Mouse (Mus musculus): ENCODE results near the gene Ciao2a. TPM values are rescaled to one million over a fixed set of nuclear protein-coding genes. Genes with fewer than 3 reads are reported as not detected.

Gene Ciao2a
- 30.0 and 37.4 TPM in 2 replicates for polyA plus RNA-seq (2011; ENCODE audit: insufficient read depth, insufficient read length, low read depth, missing spikeins)

DNA sequence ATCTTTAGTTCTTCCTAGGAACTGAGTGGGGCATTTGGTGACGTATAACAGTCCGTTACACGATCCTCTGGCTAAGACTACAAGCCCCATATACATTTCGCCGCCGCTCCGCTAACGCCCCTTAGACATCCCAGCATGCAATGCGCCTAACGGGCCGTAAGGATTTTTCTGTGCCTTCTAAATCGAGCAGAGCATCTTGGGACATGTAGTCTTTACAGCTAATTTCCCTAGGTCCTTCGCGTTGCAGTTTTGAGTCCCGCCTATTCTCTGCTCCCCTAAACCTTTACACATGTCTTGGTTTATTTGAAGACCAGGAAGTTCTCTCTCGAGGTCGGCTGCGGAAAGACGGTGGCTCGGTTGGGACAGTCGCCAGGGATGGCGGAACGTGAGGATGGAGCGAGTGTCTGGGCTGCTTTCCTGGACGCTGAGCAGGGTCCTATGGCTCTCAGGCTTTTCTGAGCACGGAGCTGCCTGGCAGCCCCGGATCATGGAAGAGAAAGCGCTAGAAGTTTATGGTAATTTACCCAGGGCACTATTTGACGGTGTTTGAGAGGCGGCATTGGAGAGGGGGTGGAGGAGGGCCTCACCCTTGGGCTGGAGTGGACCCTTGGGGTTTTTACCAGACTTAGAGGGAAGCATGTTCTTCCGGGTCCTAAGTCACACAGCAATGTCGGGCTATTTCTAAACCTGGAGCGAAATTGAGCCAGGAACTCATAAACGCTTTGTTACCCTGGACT is at the start of gene Ciao2a, which contains the start of gene Snx1:
Gene Ciao2a, plus strand, starts transcription at position 156 of the 737 bp plus-strand sequence.
Gene Snx1, minus strand, starts transcription at position 132 of the 737 bp plus-strand sequence.
- peak within 1 kb of the TSS; percentile 84 for H3K9ac ChIP-seq (ENCODE audit: low read depth, poor library complexity, severe bottlenecking)
- peaks cover 1% of the 10 kb centered on the region for H3K4me1 ChIP-seq (ENCODE audit: control insufficient read depth, insufficient read depth, low read length)
- H3K9me3 ChIP-seq (replicated peaks; ENCODE audit: control insufficient read depth, insufficient read depth, low read length, poor library complexity, severe bottlenecking): no peaks in the 10 kb centered on the region
- H3K27me3 ChIP-seq (ENCODE audit: control insufficient read depth, insufficient read depth, low read length, poor library complexity, severe bottlenecking): no peaks in the 10 kb centered on the region
- H3K27ac ChIP-seq (ENCODE audit: insufficient read depth, low read length): peak within 1 kb of the TSS; percentile 64; the same call in 1 of the 2 replicates
- TF ChIP-seq EP300 (IDR thresholded peaks at IDR 0.05; ENCODE audit: insufficient read depth, low read depth, low read length): 0 out of 2 replicates have a peak, but pooled peaks have one; percentile 5
- no peak for TF ChIP-seq CTCF (IDR thresholded peaks at IDR 0.05; ENCODE audit: low read depth, low read length)
- no peaks in the 10 kb centered on the region for H3K36me3 ChIP-seq (ENCODE audit: control insufficient read depth, insufficient read depth, low read length, poor library complexity, severe bottlenecking)
- H3K4me3 ChIP-seq (ENCODE audit: low read depth, low read length): peak within 1 kb of the TSS; percentile 98

DNA sequence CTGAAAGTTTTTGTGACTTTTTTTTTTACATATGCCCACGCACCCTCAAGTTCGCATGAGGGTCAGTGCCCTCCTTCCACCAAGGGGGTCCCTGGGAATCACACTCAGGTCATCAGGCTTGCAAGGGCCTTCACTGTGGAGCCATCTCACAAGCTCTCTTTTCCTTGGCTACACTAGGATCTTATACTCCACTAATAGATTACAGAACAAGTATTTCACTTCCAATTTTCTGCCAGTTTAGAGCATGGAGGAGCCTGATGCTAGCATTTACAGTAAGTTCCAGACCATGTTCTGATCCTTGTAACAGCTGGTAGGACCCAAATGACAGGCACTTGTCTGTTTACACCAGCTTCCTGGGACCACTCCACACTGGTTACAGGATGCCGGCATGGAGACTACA is 48.3 kb upstream of the Ciao2a start:
- Histone ChIP-seq H3K4me1 (ENCODE audit: control insufficient read depth, insufficient read depth, low read length) (no peaks in the 10 kb centered on the region), H3K4me3 (ENCODE audit: low read depth, low read length) (no peak overlapping the region), H3K27ac (ENCODE audit: insufficient read depth, low read length) (no peak overlapping the region), H3K9ac (ENCODE audit: low read depth, poor library complexity, severe bottlenecking) (no peak overlapping the region), H3K27me3 (ENCODE audit: control insufficient read depth, insufficient read depth, low read length, poor library complexity, severe bottlenecking) (no peaks in the 10 kb centered on the region), H3K9me3 (replicated peaks; ENCODE audit: control insufficient read depth, insufficient read depth, low read length, poor library complexity, severe bottlenecking) (no peaks in the 10 kb centered on the region; the same call in 1 of the 2 replicates), H3K36me3 (ENCODE audit: control insufficient read depth, insufficient read depth, low read length, poor library complexity, severe bottlenecking) (no peaks in the 10 kb centered on the region)
- TF ChIP-seq CTCF (IDR thresholded peaks at IDR 0.05; ENCODE audit: low read depth, low read length) (no peak), POLR2A (IDR thresholded peaks at IDR 0.05; ENCODE audit: insufficient read depth, low read length) (no peak), EP300 (IDR thresholded peaks at IDR 0.05; ENCODE audit: insufficient read depth, low read depth, low read length) (no peak)

DNA sequence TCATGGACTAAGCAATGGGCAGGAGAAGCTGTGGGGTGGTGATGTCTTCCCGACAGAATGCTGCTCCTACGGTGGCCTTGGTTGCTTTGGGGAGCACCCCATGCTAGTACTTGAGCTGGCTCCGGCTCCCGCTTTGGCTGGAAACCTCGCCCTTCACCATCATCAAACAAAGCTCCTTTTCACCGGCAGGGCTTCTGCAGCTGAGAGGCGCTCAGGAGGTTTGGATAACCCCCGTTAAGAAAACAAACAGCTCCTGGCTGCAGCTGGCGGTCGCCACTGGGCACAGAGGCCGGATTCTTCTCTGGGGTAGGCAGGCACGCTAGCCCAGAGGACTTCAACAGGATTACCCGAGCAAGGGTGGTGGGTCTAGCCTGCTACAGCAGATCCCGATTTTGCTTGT is 47.9 kb upstream of the Ciao2a start:
- no peaks in the 10 kb centered on the region; the same call in 1 of the 2 replicates for H3K9me3 ChIP-seq (replicated peaks; ENCODE audit: control insufficient read depth, insufficient read depth, low read length, poor library complexity, severe bottlenecking)
- no peaks in the 10 kb centered on the region for H3K27me3 ChIP-seq (ENCODE audit: control insufficient read depth, insufficient read depth, low read length, poor library complexity, severe bottlenecking)
- H3K27ac ChIP-seq (ENCODE audit: insufficient read depth, low read length): no peak overlapping the region
- H3K4me3 ChIP-seq (ENCODE audit: low read depth, low read length): no peak overlapping the region
- H3K36me3 ChIP-seq (ENCODE audit: control insufficient read depth, insufficient read depth, low read length, poor library complexity, severe bottlenecking): no peaks in the 10 kb centered on the region
- no peak overlapping the region for H3K9ac ChIP-seq (ENCODE audit: low read depth, poor library complexity, severe bottlenecking)
- TF ChIP-seq EP300 (IDR thresholded peaks at IDR 0.05; ENCODE audit: insufficient read depth, low read depth, low read length) (no peak), CTCF (IDR thresholded peaks at IDR 0.05; ENCODE audit: low read depth, low read length) (no peak), POLR2A (IDR thresholded peaks at IDR 0.05; ENCODE audit: insufficient read depth, low read length) (no peak)
- H3K4me1 ChIP-seq (ENCODE audit: control insufficient read depth, insufficient read depth, low read length): no peaks in the 10 kb centered on the region

DNA sequence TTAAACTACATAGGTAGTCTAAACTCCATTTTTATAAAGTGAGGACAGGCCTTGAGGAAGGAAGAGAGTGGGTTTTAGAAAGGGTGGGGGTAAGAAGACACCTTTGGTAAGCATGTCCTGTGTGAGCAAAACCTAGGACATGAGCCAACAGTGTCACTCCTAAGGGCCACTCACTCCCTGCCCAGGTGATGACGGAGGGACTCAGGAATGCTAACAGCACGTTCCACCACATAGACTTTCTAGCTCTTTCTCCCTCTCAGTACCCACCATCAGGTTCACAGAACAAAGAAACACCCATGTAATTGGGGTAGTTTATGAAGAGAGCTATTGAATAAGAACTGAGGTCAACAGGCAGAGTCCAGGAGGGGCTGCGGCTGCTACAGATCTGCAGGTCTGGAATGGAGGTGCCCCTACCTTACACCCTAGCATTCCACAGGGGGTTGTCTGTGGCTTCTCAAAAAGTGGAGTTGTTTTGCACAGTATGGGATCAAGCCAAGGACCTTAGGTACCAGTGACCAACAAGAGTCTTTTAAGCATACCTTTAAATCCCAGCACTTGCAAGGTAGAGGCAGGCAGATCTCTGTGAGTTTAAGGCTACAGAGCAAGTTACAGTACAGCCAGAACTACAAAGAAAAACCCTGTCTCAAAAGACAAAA is 45.5 kb upstream of the Ciao2a start:
- H3K9ac ChIP-seq (ENCODE audit: low read depth, poor library complexity, severe bottlenecking): no peak overlapping the region
- H3K27me3 ChIP-seq (ENCODE audit: control insufficient read depth, insufficient read depth, low read length, poor library complexity, severe bottlenecking): no peaks in the 10 kb centered on the region
- no peaks in the 10 kb centered on the region for H3K36me3 ChIP-seq (ENCODE audit: control insufficient read depth, insufficient read depth, low read length, poor library complexity, severe bottlenecking)
- no peaks in the 10 kb centered on the region for H3K4me1 ChIP-seq (ENCODE audit: control insufficient read depth, insufficient read depth, low read length)
- no peak for TF ChIP-seq CTCF (IDR thresholded peaks at IDR 0.05; ENCODE audit: low read depth, low read length)
- TF ChIP-seq POLR2A (IDR thresholded peaks at IDR 0.05; ENCODE audit: insufficient read depth, low read length): no peak
- no peak for TF ChIP-seq EP300 (IDR thresholded peaks at IDR 0.05; ENCODE audit: insufficient read depth, low read depth, low read length)
- H3K9me3 ChIP-seq (replicated peaks; ENCODE audit: control insufficient read depth, insufficient read depth, low read length, poor library complexity, severe bottlenecking): no peaks in the 10 kb centered on the region
- no peak overlapping the region for H3K4me3 ChIP-seq (ENCODE audit: low read depth, low read length)
- H3K27ac ChIP-seq (ENCODE audit: insufficient read depth, low read length): no peak overlapping the region

DNA sequence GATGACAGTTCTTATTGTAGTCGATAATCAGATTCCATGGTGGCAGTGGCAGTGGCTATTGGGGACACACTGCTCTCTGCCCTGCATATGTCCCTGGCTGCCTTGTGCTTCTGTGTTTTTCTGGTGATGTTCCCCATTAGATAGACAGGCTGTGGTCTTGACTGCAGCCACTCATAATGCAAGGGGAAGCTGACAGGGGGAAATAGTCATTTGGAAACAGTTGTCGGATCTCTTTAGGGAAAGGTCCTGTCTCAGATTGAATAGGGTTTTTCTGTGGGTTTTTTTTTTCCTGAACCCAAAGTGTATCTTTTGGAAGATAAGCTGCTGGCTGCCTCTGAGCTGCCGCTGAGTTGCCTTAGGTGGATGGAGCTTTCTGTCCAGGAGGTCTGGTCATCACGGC is 44.4 kb upstream of the Ciao2a start:
- H3K4me1 ChIP-seq (ENCODE audit: control insufficient read depth, insufficient read depth, low read length): no peaks in the 10 kb centered on the region
- no peak for TF ChIP-seq POLR2A (IDR thresholded peaks at IDR 0.05; ENCODE audit: insufficient read depth, low read length)
- H3K4me3 ChIP-seq (ENCODE audit: low read depth, low read length): no peak overlapping the region
- no peak overlapping the region for H3K27ac ChIP-seq (ENCODE audit: insufficient read depth, low read length)
- H3K9me3 ChIP-seq (replicated peaks; ENCODE audit: control insufficient read depth, insufficient read depth, low read length, poor library complexity, severe bottlenecking): no peaks in the 10 kb centered on the region
- H3K27me3 ChIP-seq (ENCODE audit: control insufficient read depth, insufficient read depth, low read length, poor library complexity, severe bottlenecking): no peaks in the 10 kb centered on the region
- no peak overlapping the region for H3K9ac ChIP-seq (ENCODE audit: low read depth, poor library complexity, severe bottlenecking)
- H3K36me3 ChIP-seq (ENCODE audit: control insufficient read depth, insufficient read depth, low read length, poor library complexity, severe bottlenecking): no peaks in the 10 kb centered on the region

DNA sequence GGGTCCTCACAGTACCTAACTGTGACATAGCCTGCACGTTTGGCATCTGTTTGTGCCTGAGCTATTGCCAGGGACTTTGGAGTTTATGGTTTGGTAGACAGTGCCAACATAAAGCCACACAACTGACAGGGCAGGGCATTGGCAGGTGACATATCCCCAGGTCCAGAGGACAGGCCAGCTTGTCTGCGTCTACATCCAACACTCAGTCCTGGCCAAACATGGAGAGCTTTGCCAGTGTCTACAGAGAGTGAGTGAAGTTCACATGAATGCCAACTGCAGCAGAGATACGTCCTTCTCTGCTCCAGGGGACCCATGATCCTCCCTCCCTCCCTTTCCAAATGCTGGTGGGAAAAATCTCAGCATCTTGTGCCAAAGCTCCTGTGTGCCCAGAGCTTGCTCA is 42.2 kb upstream of the Ciao2a start:
- no peak overlapping the region for H3K9ac ChIP-seq (ENCODE audit: low read depth, poor library complexity, severe bottlenecking)
- TF ChIP-seq EP300 (IDR thresholded peaks at IDR 0.05; ENCODE audit: insufficient read depth, low read depth, low read length): no peak
- no peak for TF ChIP-seq POLR2A (IDR thresholded peaks at IDR 0.05; ENCODE audit: insufficient read depth, low read length)
- no peak for TF ChIP-seq CTCF (IDR thresholded peaks at IDR 0.05; ENCODE audit: low read depth, low read length)
- no peak overlapping the region for H3K4me3 ChIP-seq (ENCODE audit: low read depth, low read length)
- no peaks in the 10 kb centered on the region for H3K27me3 ChIP-seq (ENCODE audit: control insufficient read depth, insufficient read depth, low read length, poor library complexity, severe bottlenecking)
- no peaks in the 10 kb centered on the region for H3K4me1 ChIP-seq (ENCODE audit: control insufficient read depth, insufficient read depth, low read length)
- H3K27ac ChIP-seq (ENCODE audit: insufficient read depth, low read length): no peak overlapping the region
- H3K36me3 ChIP-seq (ENCODE audit: control insufficient read depth, insufficient read depth, low read length, poor library complexity, severe bottlenecking): no peaks in the 10 kb centered on the region
- H3K9me3 ChIP-seq (replicated peaks; ENCODE audit: control insufficient read depth, insufficient read depth, low read length, poor library complexity, severe bottlenecking): no peaks in the 10 kb centered on the region

Data from ES-Bruce4 (cell line).